Mouse (Mus musculus) adipose tissue, adult 10 weeks (tissue): Measurements from ENCODE around the gene Phlda3. TPM values are rescaled to one million over a fixed set of nuclear protein-coding genes. Genes with fewer than 3 reads are reported as not detected.

Experiments
- polyA plus RNA-seq: library from polyadenylated mRNA; stranded (reverse); fragments of 350-450 nt; fragmentation: Illumina TruSeq; extraction: RNeasy Lipid Tissue Mini Kit (QIAGEN cat#74804); gene quantifications from one replicate; pipeline ENCODE4 v1.2.3, GENCODE M21; 2014; ENCODE audit warnings: low read depth, low replicate concordance

The Phlda3 gene
- polyA plus RNA-seq = 77.5 TPM

GRCm38 (mm10) chr1:135765645-135766591, at the start of gene Phlda3:
Phlda3 (plus strand) TSS chr1:135766119.

GRCm38 (mm10) chr1:135719983-135720382, 45.9 kb upstream of the Phlda3 start, which contains the start of gene Csrp1:
Csrp1 (plus strand) TSS chr1:135720061.

GRCm38 (mm10) chr1:135778780-135779535, 13.0 kb downstream of the Phlda3 start, which contains the start of gene Tnni1:
Tnni1 (plus strand) TSS chr1:135779434.

GRCm38 (mm10) chr1:135818481-135819086, 52.7 kb downstream of the Phlda3 start, which contains the start of gene Lad1:
Lad1 (plus strand) TSS chr1:135818598.

Other genes starting within 250 kb of the Phlda3 start
- 22.9 TPM for gene Nav1, start 158.8 kb upstream of the Phlda3 start, polyA plus RNA-seq
- gene Csrp1, start 46.1 kb upstream of the Phlda3 start, polyA plus RNA-seq = 215 TPM
- 0.31 TPM for gene Tnni1, start 13.3 kb downstream of the Phlda3 start, polyA plus RNA-seq
- gene Lad1, start 52.5 kb downstream of the Phlda3 start, polyA plus RNA-seq = 27.6 TPM
- gene Tnnt2, start 70.2 kb downstream of the Phlda3 start, polyA plus RNA-seq = 29.7 TPM
- gene Pkp1, start 153.1 kb downstream of the Phlda3 start, polyA plus RNA-seq = 2.0 TPM
- gene Igfn1, start 240.2 kb downstream of the Phlda3 start, polyA plus RNA-seq = 0.73 TPM
- 45.9 TPM for gene Tmem9, start 242.0 kb downstream of the Phlda3 start, polyA plus RNA-seq